In the genomic region with DNA sequence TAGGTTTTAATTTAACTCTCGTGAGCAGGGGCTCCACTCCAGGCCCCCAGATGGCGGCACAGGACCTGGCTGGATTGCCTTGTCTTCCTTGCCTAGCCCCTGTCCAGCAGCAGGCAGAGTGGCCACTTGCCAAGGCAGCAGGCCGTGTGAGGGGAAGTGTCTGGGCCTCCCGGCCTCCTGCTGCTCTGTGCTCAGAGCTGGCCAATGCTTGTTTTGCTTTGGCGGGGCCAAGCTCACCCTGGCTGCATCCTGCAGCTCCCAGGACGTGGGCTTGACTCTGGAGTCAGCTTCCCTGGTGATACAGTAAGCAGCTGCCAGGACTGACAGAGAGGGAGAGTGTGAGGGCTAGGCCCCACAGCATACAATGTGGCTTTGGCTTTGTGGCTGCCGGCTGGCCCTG, we compare ENCODE assay signal across 8 mouse cellular contexts. TPM values are rescaled to one million over a fixed set of nuclear protein-coding genes. Genes with fewer than 3 reads are reported as not detected.
DNase-seq lines count a peak whose midpoint lies in the region; ATAC-seq lines count a peak whose summit lies in the region.

No protein-coding gene starts in this region.

- peak; percentile 70 to 81 for DNase-seq in adrenal gland, postnatal 36 days
- DNase-seq in embryonic facial prominence, embryonic 10.5 days (ENCODE audit: low spot score) = peak; percentile 59
- peak; percentile 78 to 90 for DNase-seq in gastrocnemius, postnatal 4 days (ENCODE audit: low spot score in 2 of 2)
- DNase-seq in left cerebral cortex, postnatal 14 days (ENCODE audit: low spot score in 2 of 2) = peak; percentile 62 to 67
- DNase-seq in mesoderm, embryonic 11.5 days (ENCODE audit: low read depth, low spot score) = peak; percentile 43
- DNase-seq in right cerebral cortex, postnatal 4 days = peak; percentile 68
- no peak for DNase-seq in thymus, adult 18-20 months

- H3K27ac ChIP-seq in embryonic facial prominence, embryonic 10.5 days (replicated peaks) = peak overlapping the region; percentile 62
- peak overlapping the region; percentile 77 for H3K27ac ChIP-seq in intestine, embryonic 16.5 days (ENCODE audit: low read length)

- peak; percentile 45 for ATAC-seq in intestine, embryonic 16.5 days

- 14% methylated on average over 7 of the region's 7 CpGs for WGBS in embryonic facial prominence, embryonic 10.5 days
- WGBS in intestine, embryonic 16.5 days = 19% methylated on average over 7 of the region's 7 CpGs

- intact Hi-C loops in left cerebral cortex, postnatal 14 days (cut with DNase I) = no loop called here

- no peaks in the 10 kb centered on the region for H3K27me3 ChIP-seq in embryonic facial prominence, embryonic 10.5 days (replicated peaks; ENCODE audit: low read depth, poor library complexity, severe bottlenecking)
- H3K27me3 ChIP-seq in intestine, embryonic 16.5 days (replicated peaks; ENCODE audit: control insufficient read depth, insufficient read depth, low read length) = no peaks in the 10 kb centered on the region

- 0 out of 2 replicates have a peak overlapping the region, but pooled peaks have one; percentile 0 for H3K4me3 ChIP-seq in embryonic facial prominence, embryonic 10.5 days
- no peak overlapping the region for H3K4me3 ChIP-seq in intestine, embryonic 16.5 days (ENCODE audit: low read length)

- no peaks in the 10 kb centered on the region for H3K36me3 ChIP-seq in embryonic facial prominence, embryonic 10.5 days (replicated peaks)
- H3K36me3 ChIP-seq in intestine, embryonic 16.5 days (ENCODE audit: control insufficient read depth, insufficient read depth, low read length) = no peaks in the 10 kb centered on the region

- no peak overlapping the region for H3K4me2 ChIP-seq in intestine, embryonic 16.5 days (ENCODE audit: low read depth, low read length)

- H3K9me3 ChIP-seq in embryonic facial prominence, embryonic 10.5 days = no peaks in the 10 kb centered on the region
- H3K9me3 ChIP-seq in intestine, embryonic 16.5 days (ENCODE audit: control insufficient read depth, low read length) = no peaks in the 10 kb centered on the region

- peaks cover 79% of the 10 kb centered on the region for H3K4me1 ChIP-seq in embryonic facial prominence, embryonic 10.5 days
- H3K4me1 ChIP-seq in intestine, embryonic 16.5 days (ENCODE audit: control insufficient read depth, insufficient read depth, low read length) = peaks cover 71% of the 10 kb centered on the region

- H3K9ac ChIP-seq in intestine, embryonic 16.5 days (ENCODE audit: low read depth, low read length) = peak overlapping the region; percentile 44

RNA-seq across cellular contexts. Expression of gene Rxra, which starts 23.3 kb away (rescaled TPM):
- 10 to 100 TPM; 49.2 to 51.4 TPM for total RNA-seq in adrenal gland, postnatal 36 days (2021)
- polyA plus RNA-seq in embryonic facial prominence, embryonic 10.5 days (2016; fragmentation: Nextera tagmentation; extraction: Ambion mirVana) = 8.8 and 9.3 TPM in 2 replicates
- 10 to 100 TPM; 59.0 to 60.2 TPM for total RNA-seq in gastrocnemius, postnatal 4 days (2021)
- 9.9 and 11.4 TPM in 2 replicates for polyA plus RNA-seq in intestine, embryonic 16.5 days (2015; fragmentation: Nextera tagmentation; extraction: Ambion mirVana)
- total RNA-seq in left cerebral cortex, postnatal 14 days (2021) = 10 to 100 TPM; 15.6 to 16.2 TPM

Comparison
In these comparisons a context has a peak if more than half of its experiments do, and no peak if none do; other contexts are left out.
1. DNase-seq: peak in adrenal gland, postnatal 36 days (2 of 2), embryonic facial prominence, embryonic 10.5 days (single experiment), gastrocnemius, postnatal 4 days (2 of 2), left cerebral cortex, postnatal 14 days (2 of 2), mesoderm, embryonic 11.5 days (single experiment) and right cerebral cortex, postnatal 4 days (single experiment); none in thymus, adult 18-20 months (0 of 2).